Mouse (Mus musculus) cortical plate, adult 2 months (tissue): Measurements from ENCODE around the gene Kirrel3. TPM values are rescaled to one million over a fixed set of nuclear protein-coding genes. Genes with fewer than 3 reads are reported as not detected.

Experiments
- H3K27ac ChIP-seq: fragments of 200-500 bp; 2 replicates; pipeline ENCODE4 v1.5.1; 2012; ENCODE audit warnings: low read length, control low read depth, inconsistent platforms; ENCODE audit not compliant: insufficient read depth
- H3K4me1 ChIP-seq: fragments of 200-500 bp; 2 replicates; pipeline ENCODE4 v1.6.1; 2011; ENCODE audit warnings: low read length; ENCODE audit not compliant: control insufficient read depth, insufficient read depth
- H3K4me3 ChIP-seq: fragments of 200-500 bp; 2 replicates; pipeline ENCODE4 v1.5.1; 2011; ENCODE audit warnings: mild to moderate bottlenecking, low read length, control low read depth; ENCODE audit not compliant: insufficient read depth
- CTCF ChIP-seq: fragments of 200-500 bp; IDR thresholded peaks from 2 replicates; pipeline ENCODE4 v1.5.1; 2011; ENCODE audit warnings: mild to moderate bottlenecking, control low read depth, low read length; ENCODE audit not compliant: insufficient read depth; ENCODE audit errors: extremely low read depth
- POLR2A ChIP-seq: fragments of 200-500 bp; IDR thresholded peaks from 2 replicates; pipeline ENCODE4 v1.6.1; 2011; ENCODE audit warnings: mild to moderate bottlenecking, low read length, control low read depth; ENCODE audit not compliant: insufficient read depth; ENCODE audit errors: extremely low read depth
- polyA plus RNA-seq: library from polyadenylated mRNA; depleted of rRNA; stranded (reverse); fragments of >200 nt; gene quantifications from 2 replicates; pipeline ENCODE4 v1.2.3, GENCODE M21; 2012

Kirrel3 gene
- polyA plus RNA-seq, 1 experiment: 23.1 TPM

GRCm38 (mm10) chr9:35050701-35051454, 565.2 kb downstream of the Kirrel3 start:
- no peak overlapping the region for H3K27ac ChIP-seq
- H3K4me3 ChIP-seq: no peak overlapping the region
- TF ChIP-seq POLR2A: no peak
- TF ChIP-seq CTCF: no peak
- 0 out of 2 replicates have a peak, but pooled peaks cover 1% of the 10 kb centered on the region for H3K4me1 ChIP-seq

GRCm38 (mm10) chr9:35051666-35052065, 566.0 kb downstream of the Kirrel3 start:
- TF ChIP-seq POLR2A (no peak), CTCF (no peak)
- Histone ChIP-seq H3K4me1 (0 out of 2 replicates have a peak, but pooled peaks cover 1% of the 10 kb centered on the region), H3K4me3 (no peak overlapping the region), H3K27ac (no peak overlapping the region)

- H3K27ac ChIP-seq: no peak overlapping the region
- 0 out of 2 replicates have a peak, but pooled peaks cover 1% of the 10 kb centered on the region for H3K4me1 ChIP-seq
- no peak for TF ChIP-seq POLR2A
- TF ChIP-seq CTCF: no peak
- H3K4me3 ChIP-seq: no peak overlapping the region
These were observed 567.0 kb downstream of the Kirrel3 start for GRCm38 (mm10) chr9:35052671-35053070.

- 0 out of 2 replicates have a peak, but pooled peaks cover 1% of the 10 kb centered on the region for H3K4me1 ChIP-seq
- no peak overlapping the region for H3K27ac ChIP-seq
- TF ChIP-seq CTCF (no peak), POLR2A (no peak)
- H3K4me3 ChIP-seq: no peak overlapping the region
These were observed 567.4 kb downstream of the Kirrel3 start for GRCm38 (mm10) chr9:35053081-35053480.

GRCm38 (mm10) chr9:35053669-35054068, 568.0 kb downstream of the Kirrel3 start:
- Histone ChIP-seq H3K27ac (no peak overlapping the region), H3K4me3 (no peak overlapping the region), H3K4me1 (0 out of 2 replicates have a peak, but pooled peaks cover 1% of the 10 kb centered on the region)
- TF ChIP-seq CTCF (no peak), POLR2A (no peak)

- TF ChIP-seq CTCF (no peak), POLR2A (no peak)
- no peak overlapping the region for H3K4me3 ChIP-seq
These were observed 570.0 kb downstream of the Kirrel3 start for GRCm38 (mm10) chr9:35055528-35056330.

GRCm38 (mm10) chr9:35056611-35057010, 570.9 kb downstream of the Kirrel3 start:
- no peak overlapping the region for H3K4me3 ChIP-seq
- peaks cover 4% of the 10 kb centered on the region; the same call in 1 of the 2 replicates for H3K4me1 ChIP-seq
- TF ChIP-seq CTCF (no peak), POLR2A (no peak)

More at GRCm38 (mm10) chr9:35055528-35056330, 570.0 kb downstream of the Kirrel3 start:
- Histone ChIP-seq H3K4me1 (0 out of 2 replicates have a peak, but pooled peaks cover 1% of the 10 kb centered on the region), H3K27ac (no peak overlapping the region)

GRCm38 (mm10) chr9:35057631-35058030, 571.9 kb downstream of the Kirrel3 start:
- Histone ChIP-seq H3K4me3 (no peak overlapping the region), H3K4me1 (peaks cover 4% of the 10 kb centered on the region; the same call in 1 of the 2 replicates), H3K27ac (no peak overlapping the region)
- no peak for TF ChIP-seq POLR2A
- TF ChIP-seq CTCF: no peak

More at GRCm38 (mm10) chr9:35056611-35057010, 570.9 kb downstream of the Kirrel3 start:
- no peak overlapping the region for H3K27ac ChIP-seq

- no peak overlapping the region for H3K27ac ChIP-seq
- H3K4me1 ChIP-seq: peaks cover 4% of the 10 kb centered on the region; the same call in 1 of the 2 replicates
- H3K4me3 ChIP-seq: no peak overlapping the region
- no peak for TF ChIP-seq POLR2A
- no peak for TF ChIP-seq CTCF
These were observed 572.5 kb downstream of the Kirrel3 start for GRCm38 (mm10) chr9:35058186-35058585.

- no peak for TF ChIP-seq POLR2A
- TF ChIP-seq CTCF: no peak
- Histone ChIP-seq H3K4me3 (no peak overlapping the region), H3K27ac (no peak overlapping the region)
These were observed 573.1 kb downstream of the Kirrel3 start for GRCm38 (mm10) chr9:35058596-35059354.

More at GRCm38 (mm10) chr9:35058596-35059354, 573.1 kb downstream of the Kirrel3 start:
- H3K4me1 ChIP-seq: peaks cover 4% of the 10 kb centered on the region; the same call in 1 of the 2 replicates
